Mouse (Mus musculus): Measurements from ENCODE around the gene Txlna. TPM values are rescaled to one million over a fixed set of nuclear protein-coding genes. Genes with fewer than 3 reads are reported as not detected.

Gene Txlna
- 27.6 to 67.4 TPM (median 64.4 TPM) in 3 replicates for total RNA-seq (2017)

DNA sequence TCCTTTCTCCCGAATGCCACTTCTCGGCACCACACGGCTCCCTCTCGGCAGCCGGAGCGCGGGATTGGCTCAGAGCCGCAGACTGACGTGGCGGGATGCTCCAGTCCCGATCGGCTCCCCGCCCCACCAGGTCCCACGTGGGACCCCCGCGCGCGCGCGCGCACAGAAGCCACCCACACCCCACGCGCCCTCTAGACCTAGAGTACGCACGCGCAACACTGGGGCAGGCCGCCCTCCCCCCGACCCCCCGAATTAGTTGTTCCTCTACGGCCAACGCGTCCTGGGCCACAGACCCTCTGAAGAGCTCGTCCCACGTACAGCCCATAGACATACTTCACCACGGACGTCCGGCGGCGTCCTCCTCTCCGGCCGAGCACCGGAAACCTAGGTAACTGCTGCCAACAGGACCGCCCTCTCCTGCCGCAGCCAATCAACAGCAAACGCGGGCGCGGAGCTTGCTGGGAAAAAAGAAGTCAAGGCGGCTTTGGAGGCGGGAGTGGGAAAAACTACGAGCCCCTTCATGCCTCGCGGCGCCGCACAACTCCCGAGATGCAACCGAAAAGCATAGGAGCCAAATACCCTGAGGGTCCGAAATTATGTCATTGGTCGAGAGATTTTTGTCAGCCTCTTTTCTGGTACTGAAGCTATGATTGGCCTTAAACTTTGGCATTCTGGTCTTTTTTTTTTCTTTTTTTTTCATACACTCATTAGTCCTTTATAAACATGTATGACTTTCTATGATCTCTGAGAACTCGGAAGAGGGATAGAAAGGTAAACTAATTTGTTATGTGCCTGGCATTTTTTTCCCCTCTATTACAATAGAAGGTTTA is at the start of gene Txlna:
Gene Txlna (minus strand): TSS at position 428 of the 830 bp plus-strand sequence.
- ATAC-seq (replicated peaks; ENCODE audit: insufficient number of reproducible peaks, low FRiP score, low TSS enrichment, poor library complexity, severe bottlenecking), result peak; percentile 96

DNA sequence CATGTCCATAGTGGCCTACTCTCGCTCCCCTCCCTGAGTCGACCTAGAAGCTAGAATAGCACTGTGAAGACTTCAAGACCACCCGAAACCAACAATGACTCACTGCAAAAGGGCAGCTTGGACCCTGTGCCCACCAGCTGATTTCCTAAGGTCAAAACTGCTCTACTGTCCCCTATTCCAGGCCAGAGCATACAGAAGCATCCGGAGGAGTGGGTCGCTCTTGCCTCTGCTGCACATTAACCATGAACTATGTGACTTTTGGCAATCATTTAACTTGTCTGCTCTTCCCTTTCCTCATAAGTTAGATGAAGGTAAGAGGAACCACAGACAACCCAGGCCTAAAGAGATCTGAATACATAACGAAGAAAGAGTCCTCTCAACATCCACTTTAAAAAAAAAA is 43.7 kb upstream of the Txlna start:
- no peak for ATAC-seq (replicated peaks; ENCODE audit: insufficient number of reproducible peaks, low FRiP score, low TSS enrichment, poor library complexity, severe bottlenecking)

- ATAC-seq (replicated peaks; ENCODE audit: insufficient number of reproducible peaks, low FRiP score, low TSS enrichment, poor library complexity, severe bottlenecking), result no peak
These were observed 43.1 kb upstream of the Txlna start for GRCm38 (mm10) chr4:129683901-129684493.

DNA sequence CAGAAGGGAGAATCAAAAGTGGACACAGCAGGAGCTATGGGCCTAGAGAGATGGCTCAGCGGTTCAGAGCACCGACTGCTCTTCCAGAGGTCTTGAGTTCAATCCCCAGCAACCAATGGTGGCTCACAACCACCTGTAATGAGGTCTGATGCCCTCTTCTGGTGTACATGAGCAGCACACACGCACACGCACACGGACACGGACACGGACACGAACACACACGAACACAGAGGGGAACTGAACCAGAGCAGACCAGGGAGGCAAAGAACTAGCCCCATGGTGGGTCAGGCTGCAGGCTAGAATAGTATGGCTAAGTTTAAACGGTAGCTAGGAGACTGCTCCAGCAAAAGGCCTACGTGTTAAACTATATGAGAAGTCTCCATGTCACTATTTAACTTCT is 41.0 kb upstream of the Txlna start:
- no peak for ATAC-seq (replicated peaks; ENCODE audit: insufficient number of reproducible peaks, low FRiP score, low TSS enrichment, poor library complexity, severe bottlenecking)

- ATAC-seq (replicated peaks; ENCODE audit: insufficient number of reproducible peaks, low FRiP score, low TSS enrichment, poor library complexity, severe bottlenecking), result no peak; the same call in 1 of the 2 replicates
These were observed 32.1 kb upstream of the Txlna start for GRCm38 (mm10) chr4:129672878-129673449.

- ATAC-seq (replicated peaks; ENCODE audit: insufficient number of reproducible peaks, low FRiP score, low TSS enrichment, poor library complexity, severe bottlenecking), result peak; percentile 97
These were observed 31.4 kb upstream of the Txlna start, which contains the start of gene Kpna6 for GRCm38 (mm10) chr4:129672083-129672877. TSS of gene Kpna6 (minus strand) at chr4:129672767.

DNA sequence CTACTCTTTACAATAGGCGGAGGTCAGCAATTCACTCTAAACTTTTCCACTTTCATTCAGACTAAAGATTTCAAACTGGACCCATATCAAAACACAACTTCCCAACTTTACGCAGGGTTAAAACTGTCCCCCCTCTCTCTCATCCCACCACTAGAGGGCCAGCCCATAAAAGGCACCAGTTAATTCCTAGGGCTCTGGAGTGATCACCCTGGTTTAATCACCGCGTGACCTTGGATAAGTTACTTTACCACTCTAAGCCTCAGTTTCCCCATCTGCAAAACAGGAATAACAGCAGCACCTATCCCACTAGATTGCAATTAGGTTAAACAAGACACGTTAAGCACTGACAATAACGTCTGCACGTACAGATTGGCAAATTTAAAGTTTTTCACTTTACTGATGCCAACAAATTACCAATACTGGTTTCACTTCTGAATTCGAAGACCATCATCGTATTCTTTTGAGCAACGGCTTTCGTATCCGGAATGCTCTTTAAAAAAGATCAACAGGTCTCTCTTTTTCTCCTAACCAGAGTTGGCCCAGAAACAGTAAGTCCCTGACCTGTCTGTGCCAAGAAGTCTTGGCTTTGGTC is 30.7 kb upstream of the Txlna start:
- ATAC-seq (replicated peaks; ENCODE audit: insufficient number of reproducible peaks, low FRiP score, low TSS enrichment, poor library complexity, severe bottlenecking), result 0 out of 2 replicates have a peak, but pooled peaks have one; percentile 40

DNA sequence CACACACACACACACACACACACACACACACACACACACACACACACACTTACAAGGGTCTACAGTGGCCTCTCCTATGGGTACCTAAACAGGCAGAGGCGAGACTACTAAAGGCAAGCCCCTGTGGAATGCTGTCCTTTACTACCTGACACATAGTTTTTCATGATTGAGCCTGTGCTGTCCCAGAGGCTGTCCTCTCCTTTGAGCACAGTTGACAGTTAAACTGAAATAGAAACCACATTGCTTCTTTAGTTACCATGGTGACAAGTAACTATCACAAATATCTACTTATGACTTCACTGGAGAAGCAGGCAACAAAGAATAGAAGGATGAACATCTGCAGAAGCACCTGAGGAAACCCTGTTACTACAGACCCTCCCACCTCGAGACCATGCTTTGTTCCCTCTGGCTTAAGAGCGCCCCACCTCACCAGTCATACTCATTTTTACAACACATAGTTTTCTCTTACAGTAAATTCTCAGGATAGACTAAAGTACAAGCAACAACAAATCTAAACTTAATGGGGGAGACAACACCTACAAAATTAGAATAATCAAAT is 21.5 kb upstream of the Txlna start:
- no peak for ATAC-seq (replicated peaks; ENCODE audit: insufficient number of reproducible peaks, low FRiP score, low TSS enrichment, poor library complexity, severe bottlenecking)

DNA sequence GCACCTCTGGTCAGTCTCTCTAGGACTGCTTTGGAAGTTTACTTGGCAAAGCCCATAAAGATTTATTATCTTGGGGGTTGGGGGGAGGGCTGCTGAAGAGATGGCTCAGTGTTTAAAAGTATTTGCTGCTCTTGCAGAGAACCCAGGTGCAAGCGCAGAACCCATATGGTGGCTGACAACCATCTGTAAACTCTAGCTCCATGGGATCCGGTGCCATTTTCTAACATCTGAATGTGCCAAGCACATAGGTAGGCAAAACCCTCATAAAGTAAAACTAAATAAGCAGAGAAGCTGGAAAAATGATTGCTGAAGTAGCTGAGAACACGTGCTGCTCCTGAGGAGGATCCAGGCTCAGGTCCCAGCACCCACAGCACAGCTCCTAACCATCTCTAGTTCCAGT is 20.7 kb upstream of the Txlna start:
- no peak for ATAC-seq (replicated peaks; ENCODE audit: insufficient number of reproducible peaks, low FRiP score, low TSS enrichment, poor library complexity, severe bottlenecking)

- no peak for ATAC-seq (replicated peaks; ENCODE audit: insufficient number of reproducible peaks, low FRiP score, low TSS enrichment, poor library complexity, severe bottlenecking)
These were observed 13.9 kb upstream of the Txlna start for GRCm38 (mm10) chr4:129654770-129655169.

DNA sequence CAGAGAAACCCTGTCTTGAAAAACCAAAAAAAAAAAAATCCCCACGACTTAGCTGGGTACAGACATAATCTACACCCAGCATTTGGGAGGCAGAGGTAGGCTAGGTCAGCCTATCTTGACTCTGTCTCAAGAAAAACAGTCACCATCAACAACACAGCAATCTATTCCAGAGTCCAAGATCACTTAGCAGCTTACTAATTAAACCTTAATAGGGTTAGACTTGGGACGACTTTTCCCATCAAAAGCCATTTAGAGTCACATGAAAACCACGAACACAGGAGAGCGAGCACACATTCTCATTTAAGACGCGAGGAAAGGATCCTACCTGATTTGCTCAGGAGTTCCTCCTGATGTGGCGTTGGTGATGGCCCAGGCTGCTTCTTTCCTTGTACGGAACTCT is 9.5 kb upstream of the Txlna start:
- no peak for ATAC-seq (replicated peaks; ENCODE audit: insufficient number of reproducible peaks, low FRiP score, low TSS enrichment, poor library complexity, severe bottlenecking)

DNA sequence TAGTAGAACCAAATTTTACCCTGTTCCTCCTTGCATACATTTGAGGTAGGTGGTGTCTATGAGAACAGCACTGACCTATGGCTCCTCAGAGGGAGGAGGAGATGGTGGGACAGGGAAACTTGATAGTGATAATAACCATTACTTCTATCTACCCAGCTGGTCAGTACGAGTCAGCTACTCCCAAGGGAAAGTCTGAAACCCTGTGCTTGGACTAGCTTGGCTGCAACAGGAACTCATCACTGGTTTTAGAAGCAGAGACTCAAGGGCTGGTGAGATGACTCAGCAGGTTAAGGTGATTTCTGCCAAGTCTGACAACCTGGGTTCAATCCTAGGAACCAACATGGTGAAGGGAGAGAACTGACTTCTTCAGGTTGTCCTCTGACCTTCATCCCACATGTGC is 7.8 kb upstream of the Txlna start:
- ATAC-seq (replicated peaks; ENCODE audit: insufficient number of reproducible peaks, low FRiP score, low TSS enrichment, poor library complexity, severe bottlenecking), result no peak

DNA sequence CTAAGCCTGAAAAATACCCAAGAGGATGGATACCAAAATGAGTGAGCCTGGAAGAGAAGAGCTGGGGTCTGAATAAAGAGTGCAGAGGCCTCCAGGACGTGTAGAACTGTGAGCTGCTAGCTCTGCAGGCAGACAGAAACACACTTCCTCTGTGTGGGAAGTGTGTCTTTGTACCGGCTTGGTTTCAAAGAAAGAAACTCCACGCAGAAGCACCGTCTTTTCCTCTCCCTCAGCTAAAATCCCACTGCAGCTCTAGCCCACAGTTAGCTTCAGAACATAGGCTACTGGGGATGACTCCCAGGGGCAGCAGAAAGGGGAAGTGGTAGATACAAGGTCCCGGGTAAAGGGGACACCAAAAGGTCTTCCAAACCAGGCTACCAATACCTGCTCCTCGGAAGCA is 4.3 kb upstream of the Txlna start:
- ATAC-seq (replicated peaks; ENCODE audit: insufficient number of reproducible peaks, low FRiP score, low TSS enrichment, poor library complexity, severe bottlenecking), result no peak

DNA sequence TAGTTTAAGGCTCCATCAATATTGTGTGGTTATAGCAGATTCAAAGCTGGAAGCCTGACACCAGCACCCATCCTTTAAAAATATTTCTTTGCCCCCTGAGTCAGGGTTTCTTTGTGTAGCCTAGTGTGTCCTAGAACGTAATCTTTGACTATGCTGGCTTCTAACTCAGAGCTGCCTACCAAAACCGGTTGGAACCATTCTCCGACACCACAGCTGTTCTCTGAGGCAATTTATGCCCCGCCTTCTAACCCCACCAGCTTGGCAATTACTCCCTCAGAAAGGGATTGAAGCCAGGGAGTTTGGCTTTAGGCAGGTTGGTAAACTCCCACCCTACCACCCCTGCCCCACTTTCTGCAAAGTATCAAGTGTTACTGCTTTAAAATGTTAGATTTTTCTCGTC is 891 bp upstream of the Txlna start:
- no peak for ATAC-seq (replicated peaks; ENCODE audit: insufficient number of reproducible peaks, low FRiP score, low TSS enrichment, poor library complexity, severe bottlenecking)

- ATAC-seq (replicated peaks; ENCODE audit: insufficient number of reproducible peaks, low FRiP score, low TSS enrichment, poor library complexity, severe bottlenecking), result no peak
These were observed 696 bp downstream of the Txlna start for GRCm38 (mm10) chr4:129640101-129640637.

GRCm38 (mm10) chr4:129639221-129639620 is 1.6 kb downstream of the Txlna start:
- no peak for ATAC-seq (replicated peaks; ENCODE audit: insufficient number of reproducible peaks, low FRiP score, low TSS enrichment, poor library complexity, severe bottlenecking)

DNA sequence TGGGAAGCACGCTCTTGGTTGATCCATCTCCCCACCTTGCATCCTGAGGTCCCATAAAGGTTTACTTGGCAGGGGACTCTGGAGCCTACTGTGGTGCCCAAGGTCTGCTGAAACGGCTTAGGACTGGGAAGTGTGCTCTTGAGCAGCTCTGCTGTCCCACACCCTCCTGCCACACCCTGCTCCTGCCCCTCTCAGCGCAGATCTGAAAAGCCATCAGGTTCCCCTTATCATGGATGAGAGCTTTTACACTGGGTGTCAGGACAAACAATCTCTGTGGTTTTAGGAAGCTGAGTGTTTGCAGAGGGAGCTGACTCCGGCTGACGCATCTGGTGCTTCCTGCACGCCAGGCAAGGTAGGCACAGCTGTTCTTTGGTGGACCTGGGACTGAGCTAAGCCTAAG is 7.0 kb downstream of the Txlna start:
- ATAC-seq (replicated peaks; ENCODE audit: insufficient number of reproducible peaks, low FRiP score, low TSS enrichment, poor library complexity, severe bottlenecking), result no peak

- ATAC-seq (replicated peaks; ENCODE audit: insufficient number of reproducible peaks, low FRiP score, low TSS enrichment, poor library complexity, severe bottlenecking), result no peak
These were observed 9.0 kb downstream of the Txlna start for GRCm38 (mm10) chr4:129631867-129632266.

Measured in monocyte, adult 5-6 weeks (primary cell).